Mouse (Mus musculus) MN1 (cell line): ENCODE measurements around the gene Gm17018.

Experiments used
- DNase-seq: peaks from one replicate; pipeline ENCODE4 v3.0.0-alpha.2; 2016; ENCODE audit warnings: low spot score

The Gm17018 gene

GRCm38 (mm10) chr19:45622144-45622543 is 61.7 kb downstream of the Gm17018 start:
- no peak for DNase-seq

GRCm38 (mm10) chr19:45623710-45624109 is 63.3 kb downstream of the Gm17018 start:
- no peak for DNase-seq

- DNase-seq, result no peak
Observed at GRCm38 (mm10) chr19:45627036-45627435, 66.6 kb downstream of the Gm17018 start.

GRCm38 (mm10) chr19:45628649-45629048 is 68.2 kb downstream of the Gm17018 start:
- no peak for DNase-seq

GRCm38 (mm10) chr19:45629219-45629618 is 68.8 kb downstream of the Gm17018 start:
- DNase-seq, result no peak
